Mouse (Mus musculus): ENCODE measurements around the gene Mrfap1. TPM values are rescaled to one million over a fixed set of nuclear protein-coding genes. Genes with fewer than 3 reads are reported as not detected.

Mrfap1 gene
- polyA plus RNA-seq, 2 experiments: 260 to 638 TPM

DNA sequence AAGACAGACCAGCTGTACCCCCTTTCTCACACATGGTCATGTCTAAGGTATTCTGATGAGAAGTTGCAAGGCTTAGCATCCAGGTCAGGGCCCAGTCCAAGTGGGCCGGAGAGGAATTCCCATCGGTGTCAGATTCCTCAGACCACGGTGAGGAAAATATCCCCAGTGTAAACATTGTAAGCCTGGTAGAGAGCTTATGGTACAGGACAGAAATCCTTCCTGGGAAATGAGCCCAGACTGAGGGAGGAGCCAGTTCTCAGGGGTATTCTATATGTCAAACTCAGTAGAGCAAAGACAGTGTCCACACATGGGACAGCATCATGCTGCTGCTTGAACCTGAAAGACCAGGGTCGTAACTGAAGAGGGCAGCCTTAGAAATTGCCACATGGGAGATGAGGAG lies 36.7 kb downstream of the Mrfap1 start:
- Histone ChIP-seq H3K4me3 (replicated peaks; ENCODE audit: low read length) (no peak overlapping the region), H3K36me3 (ENCODE audit: control insufficient read depth, insufficient read depth, low read length) (no peaks in the 10 kb centered on the region), H3K9ac (ENCODE audit: low read depth, low read length, severe bottlenecking) (no peak overlapping the region), H3K4me1 (ENCODE audit: control insufficient read depth, insufficient read depth, low read length) (peaks cover 13% of the 10 kb centered on the region), H3K4me2 (replicated peaks; ENCODE audit: low read depth, low read length, severe bottlenecking) (no peak overlapping the region), H3K27me3 (ENCODE audit: control insufficient read depth, insufficient read depth, low read length) (no peaks in the 10 kb centered on the region), H3K9me3 (ENCODE audit: control insufficient read depth, low read length) (no peaks in the 10 kb centered on the region), H3K27ac (replicated peaks; ENCODE audit: low read depth, low read length) (no peak overlapping the region)
- no peak for TF ChIP-seq POLR2A (IDR thresholded peaks at IDR 0.05; ENCODE audit: borderline replicate concordance, extremely low read depth, insufficient read depth, insufficient read length)
- 65% methylated on average over 4 of the region's 4 CpGs for WGBS
- DNase-seq (ENCODE audit: low spot score): no peak
- 0 out of 2 replicates have a peak, but pooled peaks have one; percentile 14 for ATAC-seq (ENCODE audit: low FRiP score, low read depth)

DNA sequence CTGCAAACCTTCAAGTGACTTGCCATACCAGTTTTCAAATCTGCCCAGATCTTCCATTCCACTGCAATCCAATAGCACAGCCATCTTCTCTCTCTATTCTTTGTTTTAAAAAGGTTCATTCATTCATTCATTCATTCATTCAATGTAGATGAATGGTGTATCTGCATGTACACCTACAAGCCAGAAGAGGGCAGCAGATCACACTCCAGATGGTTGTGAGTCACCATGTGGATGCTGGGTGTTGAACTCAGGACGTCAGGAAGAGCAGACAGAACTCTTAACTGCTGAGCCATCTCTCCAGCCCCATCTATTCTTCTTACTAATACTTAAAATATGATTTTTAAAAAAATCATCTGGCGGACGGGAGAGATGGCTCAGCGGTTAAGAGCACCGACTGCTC lies 39.5 kb downstream of the Mrfap1 start:
- TF ChIP-seq POLR2A (IDR thresholded peaks at IDR 0.05; ENCODE audit: borderline replicate concordance, extremely low read depth, insufficient read depth, insufficient read length): no peak
- Histone ChIP-seq H3K4me3 (replicated peaks; ENCODE audit: low read length) (no peak overlapping the region), H3K4me1 (ENCODE audit: control insufficient read depth, insufficient read depth, low read length) (no peaks in the 10 kb centered on the region), H3K27ac (replicated peaks; ENCODE audit: low read depth, low read length) (no peak overlapping the region), H3K9me3 (ENCODE audit: control insufficient read depth, low read length) (no peaks in the 10 kb centered on the region), H3K36me3 (ENCODE audit: control insufficient read depth, insufficient read depth, low read length) (no peaks in the 10 kb centered on the region), H3K4me2 (replicated peaks; ENCODE audit: low read depth, low read length, severe bottlenecking) (no peak overlapping the region), H3K27me3 (ENCODE audit: control insufficient read depth, insufficient read depth, low read length) (no peaks in the 10 kb centered on the region), H3K9ac (ENCODE audit: low read depth, low read length, severe bottlenecking) (no peak overlapping the region)
- ATAC-seq (ENCODE audit: low FRiP score, low read depth) (no peak), DNase-seq (ENCODE audit: low spot score) (no peak)
- WGBS: 69% methylated on average over 5 of the region's 5 CpGs

DNA sequence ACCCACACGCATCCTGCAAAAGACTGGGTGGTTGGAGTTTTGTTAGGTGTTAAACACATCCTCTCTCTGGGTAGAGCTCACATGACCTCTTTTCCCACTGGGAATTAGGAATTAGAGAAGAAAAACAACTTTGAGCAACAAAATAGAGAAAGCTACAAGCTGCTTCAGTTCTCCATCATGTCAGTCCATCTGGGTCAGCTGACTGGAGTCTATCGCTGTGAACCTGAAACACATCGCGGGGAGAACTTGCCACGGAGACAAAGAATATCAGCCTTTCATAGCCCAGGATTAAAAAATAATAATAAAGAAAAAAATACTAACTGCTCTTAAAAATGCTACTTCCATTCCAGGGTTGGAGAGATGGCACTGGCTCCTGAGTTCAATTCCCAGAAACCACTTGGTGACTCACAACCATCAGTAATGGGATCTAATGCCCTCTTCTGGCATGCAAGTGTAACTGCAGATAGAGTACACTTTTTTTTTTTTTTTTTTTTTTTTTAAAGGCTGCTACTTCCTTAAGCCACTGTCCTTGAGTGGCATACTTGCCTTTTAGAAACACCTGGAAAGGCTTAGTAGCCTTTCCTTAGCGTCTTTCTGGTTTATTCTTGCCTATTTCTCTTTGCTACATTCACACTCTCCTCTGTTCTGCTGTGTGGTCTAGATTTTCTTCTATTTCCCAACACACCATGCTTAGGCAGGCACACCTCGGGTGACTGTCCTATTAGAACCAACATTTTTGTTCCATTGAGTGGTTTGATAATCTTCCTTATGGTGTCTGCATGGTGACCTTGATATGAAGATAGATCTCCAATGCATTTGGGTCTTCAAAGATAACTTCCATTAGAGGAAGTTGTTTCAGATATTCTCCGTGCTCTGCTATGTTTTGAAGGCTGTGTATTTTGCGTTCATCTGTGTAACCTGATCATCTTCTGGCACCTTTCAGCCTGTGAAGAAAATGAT lies 46.2 kb downstream of the Mrfap1 start:
- H3K27ac ChIP-seq (replicated peaks; ENCODE audit: low read depth, low read length): no peak overlapping the region
- DNase-seq (ENCODE audit: low spot score): no peak
- H3K4me2 ChIP-seq (replicated peaks; ENCODE audit: low read depth, low read length, severe bottlenecking): no peak overlapping the region
- no peaks in the 10 kb centered on the region for H3K9me3 ChIP-seq (ENCODE audit: control insufficient read depth, low read length)
- no peak for TF ChIP-seq POLR2A (IDR thresholded peaks at IDR 0.05; ENCODE audit: borderline replicate concordance, extremely low read depth, insufficient read depth, insufficient read length)
- no peak overlapping the region for H3K9ac ChIP-seq (ENCODE audit: low read depth, low read length, severe bottlenecking)
- H3K36me3 ChIP-seq (ENCODE audit: control insufficient read depth, insufficient read depth, low read length): peaks cover 5% of the 10 kb centered on the region
- H3K4me3 ChIP-seq (replicated peaks; ENCODE audit: low read length): no peak overlapping the region
- ATAC-seq (ENCODE audit: low FRiP score, low read depth): no peak
- H3K4me1 ChIP-seq (ENCODE audit: control insufficient read depth, insufficient read depth, low read length): peaks cover 8% of the 10 kb centered on the region
- 75% methylated on average over 9 of the region's 9 CpGs for WGBS
- no peaks in the 10 kb centered on the region for H3K27me3 ChIP-seq (ENCODE audit: control insufficient read depth, insufficient read depth, low read length)

DNA sequence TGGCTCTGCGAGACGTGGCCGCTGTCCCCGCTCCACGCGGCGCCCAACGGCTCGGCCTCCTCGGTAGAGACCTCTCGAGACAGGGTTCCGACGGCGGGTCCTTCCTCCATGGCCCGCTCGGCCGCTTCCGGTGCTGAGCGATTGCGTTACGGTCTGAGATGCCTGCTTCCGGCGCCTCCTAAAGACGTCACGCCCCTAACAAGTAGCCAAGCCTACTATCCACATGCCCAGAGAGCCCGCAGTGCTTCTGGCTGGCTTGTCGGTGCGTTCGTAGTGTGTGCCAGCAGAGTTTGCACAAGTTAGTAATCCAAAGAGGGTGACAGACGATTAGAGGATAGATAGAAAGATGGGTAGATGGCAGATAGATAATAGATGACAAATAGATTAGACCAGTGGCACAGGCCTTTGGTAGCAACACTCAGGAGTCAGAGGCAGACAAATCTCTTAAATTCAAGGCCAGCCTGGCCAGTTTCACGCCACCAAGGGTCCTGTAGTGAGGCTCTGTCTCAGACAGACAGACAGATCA lies 48.0 kb downstream of the Mrfap1 start, which contains the start of gene Bloc1s4:
Gene Bloc1s4 (minus strand): TSS at position 115 of the 526 bp plus-strand sequence.
- H3K4me2 ChIP-seq (replicated peaks; ENCODE audit: low read depth, low read length, severe bottlenecking): peak within 1 kb of the TSS; percentile 95
- H3K4me1 ChIP-seq (ENCODE audit: control insufficient read depth, insufficient read depth, low read length): peaks cover 8% of the 10 kb centered on the region
- H3K4me3 ChIP-seq (replicated peaks; ENCODE audit: low read length): peak within 1 kb of the TSS; percentile 98
- peak within 1 kb of the TSS; percentile 85 for H3K9ac ChIP-seq (ENCODE audit: low read depth, low read length, severe bottlenecking)
- DNase-seq (ENCODE audit: low spot score): peak; percentile 91
- peak; percentile 92 for ATAC-seq (ENCODE audit: low FRiP score, low read depth)
- no peaks in the 10 kb centered on the region for H3K27me3 ChIP-seq (ENCODE audit: control insufficient read depth, insufficient read depth, low read length)
- 4% methylated on average over 31 of the region's 31 CpGs for WGBS
- H3K27ac ChIP-seq (replicated peaks; ENCODE audit: low read depth, low read length): peak within 1 kb of the TSS; percentile 13; the same call in 1 of the 2 replicates
- peaks cover 5% of the 10 kb centered on the region for H3K36me3 ChIP-seq (ENCODE audit: control insufficient read depth, insufficient read depth, low read length)
- no peaks in the 10 kb centered on the region for H3K9me3 ChIP-seq (ENCODE audit: control insufficient read depth, low read length)
- TF ChIP-seq POLR2A (IDR thresholded peaks at IDR 0.05; ENCODE audit: borderline replicate concordance, extremely low read depth, insufficient read depth, insufficient read length): peak; percentile 76; the same call in 1 of the 2 replicates

DNA sequence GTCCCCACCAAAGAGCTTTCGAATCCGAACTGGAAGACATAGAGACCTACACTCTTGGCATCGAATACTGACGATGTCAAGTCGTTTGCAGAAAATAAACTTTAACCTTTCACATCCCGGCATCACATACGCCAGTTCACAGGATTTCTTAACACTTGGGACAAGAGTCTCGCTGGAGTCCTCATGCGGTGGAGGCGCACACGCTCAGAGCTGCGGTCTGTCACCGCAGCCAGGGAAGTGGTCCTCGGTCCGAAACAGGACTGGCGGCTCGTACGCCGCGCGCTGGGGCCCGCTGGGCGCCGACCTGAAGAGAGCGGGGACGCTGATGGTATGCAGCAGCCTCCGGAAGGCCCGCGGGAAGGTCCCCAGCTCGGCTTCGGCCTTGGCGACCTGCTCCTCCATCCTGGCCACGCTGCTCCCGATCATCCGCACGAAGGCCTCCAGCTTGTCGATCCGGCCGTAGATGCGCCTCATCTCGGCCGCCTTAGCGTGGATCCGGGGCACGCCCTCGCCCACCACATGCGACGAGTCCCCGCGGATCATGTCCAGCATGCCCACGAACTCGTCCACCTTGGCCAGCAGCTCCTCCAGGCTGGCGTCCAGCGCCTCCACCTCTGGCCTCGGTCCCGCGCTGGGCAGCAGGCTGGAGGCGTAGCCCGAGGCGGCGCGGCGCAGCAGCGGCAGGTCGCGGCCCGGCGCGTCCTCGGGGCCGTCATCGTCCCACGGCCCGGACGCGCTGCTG lies 48.6 kb downstream of the Mrfap1 start:
- Histone ChIP-seq H3K4me1 (ENCODE audit: control insufficient read depth, insufficient read depth, low read length) (peaks cover 8% of the 10 kb centered on the region), H3K4me2 (replicated peaks; ENCODE audit: low read depth, low read length, severe bottlenecking) (peak overlapping the region; percentile 95), H3K27ac (replicated peaks; ENCODE audit: low read depth, low read length) (0 out of 2 replicates have a peak overlapping the region, but pooled peaks have one; percentile 13), H3K36me3 (ENCODE audit: control insufficient read depth, insufficient read depth, low read length) (peaks cover 5% of the 10 kb centered on the region), H3K4me3 (replicated peaks; ENCODE audit: low read length) (peak overlapping the region; percentile 98), H3K27me3 (ENCODE audit: control insufficient read depth, insufficient read depth, low read length) (no peaks in the 10 kb centered on the region), H3K9me3 (ENCODE audit: control insufficient read depth, low read length) (no peaks in the 10 kb centered on the region), H3K9ac (ENCODE audit: low read depth, low read length, severe bottlenecking) (peak overlapping the region; percentile 85)
- DNase-seq (ENCODE audit: low spot score) (no peak), ATAC-seq (ENCODE audit: low FRiP score, low read depth) (peak; percentile 56; the same call in 1 of the 2 replicates)
- no peak for TF ChIP-seq POLR2A (IDR thresholded peaks at IDR 0.05; ENCODE audit: borderline replicate concordance, extremely low read depth, insufficient read depth, insufficient read length)
- 3% methylated on average over 46 of the region's 76 CpGs for WGBS

Measured in limb, embryonic 14.5 days (tissue).